Mouse (Mus musculus) liver, embryonic 14.5 days (tissue): ENCODE data around the gene Cst13. TPM values are rescaled to one million over a fixed set of nuclear protein-coding genes. Genes with fewer than 3 reads are reported as not detected.

Experiments
- ATAC-seq: fragments of 200-750 bp; cut with Nextera tagmentation; 2 replicates; pipeline ENCODE4 v1.8.0; 2017; ENCODE audit warnings: moderate number of reproducible peaks, mild to moderate bottlenecking, moderate library complexity; ENCODE audit not compliant: insufficient read depth
- DNase-seq, 3 experiments: peaks; one replicate each; pipeline ENCODE4 v3.0.0-alpha.2; 2012 to 2013; ENCODE audit warnings: low read depth in 3 of 3, low spot score in 3 of 3
- H3K27ac ChIP-seq: fragments of 300-500 bp; sonication (generic); 2 replicates; pipeline ENCODE4 v1.5.1; 2014; ENCODE audit warnings: moderate library complexity, mild to moderate bottlenecking, control low read depth, inconsistent platforms
- H3K27me3 ChIP-seq: fragments of 300-500 bp; sonication (generic); 2 replicates; pipeline ENCODE4 v1.6.1; 2014; ENCODE audit warnings: mild to moderate bottlenecking, low read length, moderate library complexity; ENCODE audit not compliant: control insufficient read depth, insufficient read depth
- H3K36me3 ChIP-seq: fragments of 300-500 bp; sonication (generic); replicated peaks from 2 replicates; pipeline ENCODE4 v1.6.1; 2014; ENCODE audit warnings: low read depth; ENCODE audit not compliant: control insufficient read depth, insufficient read depth
- H3K4me1 ChIP-seq, 2 experiments: fragments of 200-500 bp in 1 of 2; fragments of 300-500 bp in 1 of 2; sonication (generic) in 1 of 2; replicated peaks; 2 replicates each; pipeline ENCODE4 v1.6.1; 2012 to 2014; ENCODE audit warnings: antibody characterized with exemption in 1 of 2, inconsistent platforms in 1 of 2, low read length in 1 of 2; ENCODE audit not compliant: control insufficient read depth in 2 of 2, insufficient read depth in 2 of 2
- H3K4me2 ChIP-seq: fragments of 300-500 bp; sonication (generic); 2 replicates; pipeline ENCODE4 v1.6.1; 2014; ENCODE audit warnings: low read depth, mild to moderate bottlenecking, control low read depth, moderate library complexity
- H3K4me3 ChIP-seq, 2 experiments: fragments of 200-500 bp in 1 of 2; fragments of 300-500 bp in 1 of 2; sonication (generic) in 1 of 2; 2 replicates each; pipeline ENCODE4 v1.5.1; 2012 to 2014; ENCODE audit warnings: low read depth in 2 of 2, low read length in 2 of 2, mild to moderate bottlenecking in 2 of 2, control low read depth in 1 of 2, inconsistent platforms in 1 of 2, moderate library complexity in 1 of 2; ENCODE audit not compliant: insufficient read depth in 1 of 2
- H3K9ac ChIP-seq: fragments of 300-500 bp; sonication (generic); replicated peaks from 2 replicates; pipeline ENCODE4 v1.6.1; 2014; ENCODE audit warnings: mild to moderate bottlenecking, control low read depth, moderate library complexity
- H3K9me3 ChIP-seq: fragments of 300-500 bp; sonication (generic); 2 replicates; pipeline ENCODE4 v1.6.1; 2016; ENCODE audit warnings: low read length, mixed read lengths; ENCODE audit not compliant: control insufficient read depth
- CTCF ChIP-seq: IDR thresholded peaks from 2 replicates; pipeline ENCODE4 v1.5.1; 2016; ENCODE audit warnings: antibody characterized with exemption, low read depth, control low read depth
- EP300 ChIP-seq: IDR thresholded peaks from 2 replicates; pipeline ENCODE4 v1.6.1; 2016; ENCODE audit warnings: antibody characterized with exemption, low read depth
- WGBS: fragments of 180-500 bp; shearing (Covaris S2); extraction: QIAGEN DNeasy Blood & Tissue Kit; methylation state at CpG from one replicate; pipeline ENCODE4 v1.1.7; 2014; ENCODE audit not compliant: insufficient replicate concordance; 5-methylcytosine and 5-hydroxymethylcytosine counted together
- polyA plus RNA-seq, 2 experiments: library from polyadenylated mRNA; depleted of rRNA in 1 of 2; stranded (reverse) in 1 of 2; unstranded in 1 of 2; fragments of >200 nt; fragmentation: Nextera tagmentation in 1 of 2; extraction: Ambion mirVana in 1 of 2; gene quantifications; 2 replicates each; pipeline versions ENCODE4 v1.2.1 to v1.2.3; 2012 to 2014

Cst13 gene
- polyA plus RNA-seq, 2 experiments = not detected

DNA sequence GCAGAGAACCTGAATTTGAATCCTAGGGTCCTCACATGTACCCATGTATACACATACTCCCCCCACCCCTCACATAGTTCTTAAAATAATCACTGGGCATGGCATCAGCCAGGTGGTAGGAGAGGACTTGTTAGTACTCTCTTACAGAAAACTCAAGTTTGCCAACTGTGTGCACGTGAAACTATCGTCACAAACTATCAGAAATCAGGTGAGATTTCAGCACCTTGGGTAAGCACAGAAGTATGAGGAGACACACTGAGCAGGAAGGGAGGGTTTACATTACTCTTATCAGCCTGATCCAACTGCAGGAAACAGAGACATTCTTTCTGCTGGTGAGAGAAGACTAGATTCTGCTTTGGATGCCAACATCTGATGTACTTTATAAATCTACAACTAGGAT lies 19.3 kb downstream of the Cst13 start:
- Histone ChIP-seq H3K4me3 (no peak overlapping the region), H3K27me3 (no peaks in the 10 kb centered on the region), H3K9ac (no peak overlapping the region), H3K36me3 (no peaks in the 10 kb centered on the region), H3K4me2 (no peak overlapping the region), H3K4me1 (no peaks in the 10 kb centered on the region), H3K9me3 (no peaks in the 10 kb centered on the region), H3K27ac (no peak overlapping the region)
- WGBS = 34% methylated on average over 2 of the region's 2 CpGs
- DNase-seq (no peak), ATAC-seq (no peak)
- no peak for TF ChIP-seq EP300
- no peak for TF ChIP-seq CTCF

DNA sequence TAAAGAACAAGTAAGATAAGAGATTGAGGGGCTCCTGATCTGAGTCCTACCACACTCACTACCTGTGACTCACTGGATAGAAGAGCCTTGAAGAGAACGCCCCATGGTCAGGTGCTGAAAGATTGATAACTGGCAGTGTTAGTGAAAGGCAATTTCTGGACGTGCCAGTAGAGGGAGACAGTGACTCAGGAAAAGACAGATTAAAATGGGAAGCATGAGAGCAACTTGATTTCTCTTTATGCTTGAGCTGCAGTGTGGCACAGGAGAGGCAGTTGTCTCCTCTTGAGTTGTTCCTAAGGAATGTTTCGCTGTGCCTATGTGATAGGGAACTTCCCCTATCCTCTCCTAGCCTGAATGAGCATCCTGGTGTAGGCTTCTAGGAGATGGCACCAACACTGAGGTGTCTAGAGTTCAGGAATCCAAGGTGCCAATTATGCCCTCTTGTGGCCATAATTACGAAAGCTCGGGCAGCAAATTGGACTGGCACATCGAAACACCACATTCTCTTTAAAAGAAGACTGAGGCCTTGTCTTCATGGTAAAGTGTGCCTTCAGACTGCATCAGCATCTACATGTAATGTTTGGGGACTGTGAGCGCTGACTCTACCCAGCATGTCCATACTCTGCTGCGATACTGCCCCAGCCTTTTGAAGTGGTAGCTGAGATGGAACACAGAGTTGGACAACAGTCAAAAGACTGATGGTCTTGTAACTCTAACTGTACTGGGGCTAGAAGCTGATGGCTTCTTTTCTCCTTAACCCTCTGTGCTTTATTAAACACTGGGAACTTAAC lies 31.4 kb downstream of the Cst13 start:
- Histone ChIP-seq H3K4me2 (no peak overlapping the region), H3K4me3 (no peak overlapping the region), H3K4me1 (0 out of 4 replicates have a peak, but pooled peaks cover 0 to under 1% of the 10 kb centered on the region in 2 experiments), H3K27me3 (no peaks in the 10 kb centered on the region), H3K36me3 (no peaks in the 10 kb centered on the region), H3K27ac (no peak overlapping the region), H3K9ac (no peak overlapping the region), H3K9me3 (no peaks in the 10 kb centered on the region)
- 36% methylated on average over 8 of the region's 8 CpGs for WGBS
- peak; percentile 76 for TF ChIP-seq CTCF
- TF ChIP-seq EP300 = no peak
- DNase-seq (peak in 2 of 3 experiments; percentile 11 to 35), ATAC-seq (peak; percentile 60; the same call in 1 of the 2 replicates)

DNA sequence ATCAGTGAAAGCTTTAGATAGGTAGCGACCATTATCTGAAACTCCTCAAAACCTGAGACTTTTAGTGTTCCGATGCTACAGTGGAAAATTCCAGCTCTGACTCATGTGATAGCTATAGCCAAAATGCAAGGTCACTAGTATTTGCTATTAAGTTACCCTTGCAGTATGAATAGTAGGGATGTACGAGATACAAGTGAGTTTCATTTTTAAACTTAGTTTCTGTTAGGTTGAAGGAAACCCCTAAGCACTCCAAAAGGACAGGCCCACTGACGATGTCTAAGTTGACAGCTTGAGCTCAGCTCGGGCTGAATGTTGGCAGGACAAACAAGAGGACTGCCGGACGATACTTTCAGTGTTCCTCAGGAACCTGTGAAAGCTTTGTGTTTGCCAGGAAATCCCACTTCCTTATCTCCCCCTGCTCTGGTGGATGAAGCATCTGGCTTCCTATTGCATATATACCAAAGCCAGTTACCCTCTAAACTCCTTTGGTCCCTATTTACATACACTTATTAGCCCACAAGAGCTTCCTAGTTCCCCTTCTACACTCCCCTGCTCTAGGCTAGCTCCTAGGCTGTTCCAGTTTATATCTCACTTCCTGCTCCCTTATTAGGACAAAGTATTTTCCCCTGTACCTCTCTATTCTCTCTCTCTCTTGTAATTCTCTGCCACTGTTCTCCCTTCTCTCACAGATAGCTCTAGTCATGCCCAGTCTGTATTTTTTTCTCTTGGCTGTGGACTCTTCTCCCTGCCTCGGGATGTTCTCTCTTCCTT lies 36.9 kb downstream of the Cst13 start:
- Histone ChIP-seq H3K36me3 (no peaks in the 10 kb centered on the region), H3K4me2 (no peak overlapping the region), H3K4me1 (0 out of 4 replicates have a peak, but pooled peaks cover 0 to 3% of the 10 kb centered on the region in 2 experiments), H3K9me3 (no peaks in the 10 kb centered on the region), H3K27ac (no peak overlapping the region), H3K9ac (no peak overlapping the region), H3K27me3 (no peaks in the 10 kb centered on the region), H3K4me3 (no peak overlapping the region)
- TF ChIP-seq CTCF (no peak), EP300 (no peak)
- DNase-seq (no peak), ATAC-seq (0 out of 2 replicates have a peak, but pooled peaks have one; percentile 11)
- WGBS = 26% methylated on average over 8 of the region's 8 CpGs

DNA sequence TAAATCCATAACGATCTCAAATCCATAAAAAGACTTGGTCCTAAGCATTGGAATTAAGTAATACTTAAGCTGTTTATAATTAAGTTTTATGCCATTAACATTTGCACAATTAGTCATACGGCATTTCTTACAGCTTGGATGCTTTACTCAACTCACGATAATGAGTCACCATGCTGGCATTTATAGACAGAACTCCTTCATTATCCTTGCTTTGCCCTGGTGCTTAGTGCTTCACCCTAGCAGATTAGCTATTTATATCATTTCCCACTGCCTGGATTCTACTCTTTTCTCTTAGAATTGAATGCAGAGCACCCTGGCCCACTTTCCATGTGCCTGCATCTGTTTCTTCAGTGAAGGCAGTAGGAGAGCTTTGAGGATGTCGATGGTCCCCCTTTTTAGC lies 37.6 kb downstream of the Cst13 start:
- H3K9ac ChIP-seq = no peak overlapping the region
- 0 out of 4 replicates have a peak, but pooled peaks cover 0 to 3% of the 10 kb centered on the region in 2 experiments for H3K4me1 ChIP-seq
- DNase-seq (no peak), ATAC-seq (no peak)
- H3K27ac ChIP-seq = no peak overlapping the region
- H3K4me3 ChIP-seq = no peak overlapping the region
- no peak overlapping the region for H3K4me2 ChIP-seq
- TF ChIP-seq CTCF (no peak), EP300 (no peak)
- no peaks in the 10 kb centered on the region for H3K9me3 ChIP-seq
- WGBS = 55% methylated on average over 4 of the region's 4 CpGs
- H3K27me3 ChIP-seq = no peaks in the 10 kb centered on the region
- H3K36me3 ChIP-seq = no peaks in the 10 kb centered on the region

DNA sequence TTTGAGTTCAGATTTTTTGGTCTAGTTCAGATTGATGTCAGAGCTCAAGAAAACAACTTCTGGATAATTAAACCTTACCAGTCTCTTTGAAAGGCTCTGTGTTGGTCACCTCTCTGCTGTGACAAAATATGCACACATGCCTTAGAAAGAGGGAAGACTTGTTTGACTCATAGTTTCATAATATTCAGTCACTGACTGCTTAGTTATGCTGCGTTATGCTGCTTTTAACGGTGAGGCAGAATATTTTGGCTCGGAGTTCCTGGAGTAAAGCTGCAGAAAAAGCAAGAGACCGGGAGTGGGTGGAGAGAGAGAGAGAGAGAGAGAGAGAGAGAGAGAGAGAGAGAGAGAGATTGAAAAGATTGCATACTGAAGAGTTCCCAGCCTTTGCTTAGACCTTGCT lies 41.1 kb downstream of the Cst13 start:
- Histone ChIP-seq H3K27ac (no peak overlapping the region), H3K4me1 (0 out of 4 replicates have a peak, but pooled peaks cover 0 to 3% of the 10 kb centered on the region in 2 experiments), H3K4me2 (no peak overlapping the region), H3K36me3 (no peaks in the 10 kb centered on the region), H3K9me3 (no peaks in the 10 kb centered on the region), H3K4me3 (no peak overlapping the region), H3K27me3 (no peaks in the 10 kb centered on the region), H3K9ac (no peak overlapping the region)
- TF ChIP-seq EP300 (no peak), CTCF (no peak)
- DNase-seq = no peak
- no peak for ATAC-seq
- 59% methylated on average over 4 of the region's 4 CpGs for WGBS
